Mouse (Mus musculus) right cerebral cortex, postnatal 36 days (tissue): ENCODE measurements around the gene Ube2dnl1.

Experiments used
- DNase-seq, 2 experiments: peaks; one replicate each; pipeline ENCODE4 v3.0.0; 2022; ENCODE audit warnings: low spot score in 2 of 2, mixed read lengths in 1 of 2

The Ube2dnl1 gene

DNA sequence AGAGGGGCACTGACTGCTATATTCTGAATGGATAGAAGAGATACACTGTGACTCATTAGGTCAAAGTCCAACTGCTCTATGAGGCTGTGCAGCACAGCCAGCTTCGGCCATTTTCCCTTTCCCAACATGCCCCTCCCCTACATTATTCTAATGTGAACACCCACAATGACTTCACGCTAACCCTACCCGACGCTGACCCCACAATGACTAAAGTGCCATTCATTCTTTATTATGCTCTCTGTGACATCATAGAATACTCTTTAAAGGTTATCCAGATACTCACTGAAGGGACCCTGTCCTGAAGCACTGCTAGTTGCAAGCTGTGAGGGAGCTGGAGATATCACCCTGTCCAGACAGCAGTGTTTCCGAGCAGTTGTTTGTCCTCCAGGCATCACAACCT, at the start of gene Ube2dnl1:
Gene Ube2dnl1 (plus strand): TSS at position 301 of the 400 bp plus-strand sequence.
- no peak for DNase-seq

- no peak for DNase-seq
These were observed 9.3 kb upstream of the Ube2dnl1 start for GRCm38 (mm10) chrX:114895489-114895888.

GRCm38 (mm10) chrX:114897506-114897905, 7.3 kb upstream of the Ube2dnl1 start:
- DNase-seq: no peak

DNA sequence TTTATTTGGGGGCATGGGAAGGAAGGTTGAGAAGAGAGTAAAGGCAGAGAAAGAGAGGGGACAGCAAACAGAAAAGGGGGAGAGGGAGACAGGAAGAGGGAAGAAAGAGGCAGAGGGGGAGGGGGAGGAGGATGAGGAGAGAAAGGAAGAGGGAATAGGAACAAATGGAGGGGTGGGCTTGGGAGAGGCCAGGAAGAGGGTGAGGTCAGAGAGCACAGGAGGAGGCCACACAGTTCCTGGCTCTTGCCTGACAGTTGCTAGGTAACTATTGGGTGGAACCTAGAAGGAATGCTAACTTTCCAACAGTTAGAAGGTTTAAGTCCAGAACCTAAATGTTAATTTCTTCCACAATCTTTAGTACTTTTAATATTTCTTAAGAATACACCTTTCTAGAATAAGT, 1.4 kb upstream of the Ube2dnl1 start:
- no peak for DNase-seq

DNA sequence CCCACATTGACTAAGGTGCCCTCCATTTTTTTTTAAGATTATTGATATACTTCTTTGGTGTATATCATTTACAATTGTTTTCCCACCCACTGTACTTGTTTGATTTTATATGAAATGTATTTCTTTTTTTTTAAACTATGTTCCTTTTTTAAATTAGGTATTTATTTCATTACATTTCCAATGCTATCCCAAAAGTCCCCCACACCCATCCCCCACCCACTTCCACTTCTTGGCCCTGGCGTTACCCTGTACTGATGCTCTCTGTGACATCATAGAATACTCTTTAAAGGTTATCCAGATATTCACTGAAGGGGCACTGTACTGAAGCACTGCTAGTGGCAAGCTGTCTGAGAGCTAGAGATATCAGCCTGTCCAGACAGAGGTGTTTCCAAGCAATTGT, 2.5 kb downstream of the Ube2dnl1 start, which contains the start of gene Ube2dnl2:
Gene Ube2dnl2 (plus strand): TSS at position 301 of the 400 bp plus-strand sequence.
- DNase-seq: no peak

- no peak for DNase-seq
These were observed 50.3 kb downstream of the Ube2dnl1 start for GRCm38 (mm10) chrX:114955066-114955465.
